Mouse (Mus musculus) forebrain, embryonic 15.5 days (tissue): Measurements from ENCODE around the gene Stard3. TPM values are rescaled to one million over a fixed set of nuclear protein-coding genes. Genes with fewer than 3 reads are reported as not detected.

ENCODE experiments used
- ATAC-seq: fragments of 200-750 bp; cut with Nextera tagmentation; replicated peaks from 2 replicates; pipeline ENCODE4 v1.8.0; 2017; ENCODE audit warnings: mild to moderate bottlenecking, moderate TSS enrichment, moderate library complexity
- H3K27ac ChIP-seq: fragments of 300-500 bp; sonication (generic); replicated peaks from 2 replicates; pipeline ENCODE4 v1.5.1; 2015; ENCODE audit warnings: mild to moderate bottlenecking, inconsistent platforms
- H3K27me3 ChIP-seq: fragments of 300-500 bp; sonication (generic); 2 replicates; pipeline ENCODE4 v1.6.1; 2015; ENCODE audit warnings: inconsistent platforms
- H3K36me3 ChIP-seq: fragments of 300-500 bp; sonication (generic); 2 replicates; pipeline ENCODE4 v1.6.1; 2015; ENCODE audit warnings: mild to moderate bottlenecking, inconsistent platforms
- H3K4me1 ChIP-seq: fragments of 300-500 bp; sonication (generic); 2 replicates; pipeline ENCODE4 v1.6.1; 2015; ENCODE audit warnings: inconsistent platforms
- H3K4me2 ChIP-seq: fragments of 300-500 bp; sonication (generic); replicated peaks from 2 replicates; pipeline ENCODE4 v1.6.1; 2015; ENCODE audit warnings: mild to moderate bottlenecking, inconsistent platforms
- H3K4me3 ChIP-seq: fragments of 300-500 bp; sonication (generic); 2 replicates; pipeline ENCODE4 v1.5.1; 2015; ENCODE audit warnings: mild to moderate bottlenecking, inconsistent platforms
- H3K9ac ChIP-seq: fragments of 300-500 bp; sonication (generic); replicated peaks from 2 replicates; pipeline ENCODE4 v1.6.1; 2015; ENCODE audit warnings: mild to moderate bottlenecking, inconsistent platforms
- H3K9me3 ChIP-seq: fragments of 300-500 bp; sonication (generic); 2 replicates; pipeline ENCODE4 v1.6.1; 2016; ENCODE audit warnings: inconsistent platforms
- WGBS: fragments of 180-500 bp; shearing (Covaris S2); methylation state at CpG from one replicate; pipeline ENCODE4 v1.1.7; 2015; ENCODE audit warnings: mixed read lengths; 5-methylcytosine and 5-hydroxymethylcytosine counted together
- polyA plus RNA-seq: library from polyadenylated mRNA; unstranded; fragments of >200 nt; fragmentation: Nextera tagmentation; extraction: Ambion mirVana; gene quantifications from 2 replicates; pipeline ENCODE4 v1.2.1, GENCODE M21; 2015

The Stard3 gene
- polyA plus RNA-seq, 1 experiment from 2014 or later: 53.2 TPM

GRCm38 (mm10) chr11:98395041-98395440 is 36.9 kb downstream of the Stard3 start:
- Histone ChIP-seq H3K4me2 (no peak overlapping the region), H3K27ac (no peak overlapping the region), H3K4me3 (no peak overlapping the region), H3K27me3 (no peaks in the 10 kb centered on the region), H3K36me3 (no peaks in the 10 kb centered on the region), H3K9ac (no peak overlapping the region), H3K9me3 (no peaks in the 10 kb centered on the region), H3K4me1 (peaks cover 20% of the 10 kb centered on the region)
- ATAC-seq: no peak
- WGBS: 41% methylated on average over 4 of the region's 4 CpGs

- H3K27ac ChIP-seq: no peak overlapping the region
- no peaks in the 10 kb centered on the region; the same call in 1 of the 2 replicates for H3K27me3 ChIP-seq
- no peaks in the 10 kb centered on the region for H3K36me3 ChIP-seq
- ATAC-seq: no peak
- WGBS: 94% methylated on average over 7 of the region's 7 CpGs
- H3K4me2 ChIP-seq: no peak overlapping the region
- no peak overlapping the region for H3K9ac ChIP-seq
- no peaks in the 10 kb centered on the region for H3K9me3 ChIP-seq
- no peak overlapping the region for H3K4me3 ChIP-seq
- peaks cover 25% of the 10 kb centered on the region for H3K4me1 ChIP-seq
These were observed 39.8 kb downstream of the Stard3 start for GRCm38 (mm10) chr11:98397946-98398345.

- H3K27ac ChIP-seq: peak within 1 kb of the TSS; percentile 95
- H3K4me3 ChIP-seq: peak within 1 kb of the TSS; percentile 72
- peak within 1 kb of the TSS; percentile 72 for H3K4me2 ChIP-seq
- under 1% methylated on average over 40 of the region's 40 CpGs for WGBS
- peaks cover 12% of the 10 kb centered on the region for H3K4me1 ChIP-seq
- H3K9me3 ChIP-seq: no peaks in the 10 kb centered on the region
- ATAC-seq: peak; percentile 93
- peaks cover 4% of the 10 kb centered on the region; the same call in 1 of the 2 replicates for H3K27me3 ChIP-seq
- H3K9ac ChIP-seq: peak within 1 kb of the TSS; percentile 72
- no peaks in the 10 kb centered on the region for H3K36me3 ChIP-seq
These were observed 42.1 kb downstream of the Stard3 start, which contains the start of gene Pgap3 for GRCm38 (mm10) chr11:98400161-98400726. TSS of gene Pgap3 (minus strand) at chr11:98400490.

DNA sequence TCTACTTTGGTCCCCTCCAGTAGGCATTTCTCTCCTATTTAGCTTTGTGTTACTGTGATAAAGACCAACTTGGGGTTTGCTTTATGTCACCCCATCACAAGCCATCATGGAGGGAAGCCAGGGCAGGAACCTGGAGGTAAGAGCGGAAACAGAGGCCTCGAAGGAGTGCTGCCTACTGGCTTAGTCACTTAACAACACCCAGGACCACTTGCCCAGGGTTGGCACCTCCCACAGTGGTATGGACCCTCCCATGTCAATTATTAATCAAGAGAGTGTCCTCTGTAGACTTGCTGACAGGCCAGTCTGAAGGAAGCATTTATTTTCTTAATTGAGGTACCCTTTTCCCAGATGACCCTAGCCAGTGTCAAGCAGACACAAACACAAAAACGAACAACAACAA is 42.6 kb downstream of the Stard3 start:
- peak overlapping the region; percentile 72 for H3K4me3 ChIP-seq
- peak overlapping the region; percentile 95 for H3K27ac ChIP-seq
- 64% methylated on average over 3 of the region's 3 CpGs for WGBS
- H3K4me1 ChIP-seq: peaks cover 12% of the 10 kb centered on the region
- H3K36me3 ChIP-seq: no peaks in the 10 kb centered on the region
- H3K9me3 ChIP-seq: no peaks in the 10 kb centered on the region
- peaks cover 4% of the 10 kb centered on the region; the same call in 1 of the 2 replicates for H3K27me3 ChIP-seq
- H3K4me2 ChIP-seq: peak overlapping the region; percentile 72
- peak; percentile 6; the same call in 1 of the 2 replicates for ATAC-seq
- peak overlapping the region; percentile 72 for H3K9ac ChIP-seq

- no peak for ATAC-seq
- Histone ChIP-seq H3K27me3 (peaks cover 14% of the 10 kb centered on the region; the same call in 1 of the 2 replicates), H3K4me2 (no peak overlapping the region), H3K27ac (no peak overlapping the region), H3K9ac (no peak overlapping the region), H3K9me3 (no peaks in the 10 kb centered on the region), H3K36me3 (no peaks in the 10 kb centered on the region), H3K4me3 (no peak overlapping the region), H3K4me1 (peaks cover 10% of the 10 kb centered on the region; the same call in 1 of the 2 replicates)
- WGBS: 77% methylated on average over 6 of the region's 6 CpGs
These were observed 48.5 kb downstream of the Stard3 start for GRCm38 (mm10) chr11:98406621-98407020.

- peak overlapping the region; percentile 17; the same call in 1 of the 2 replicates for H3K4me2 ChIP-seq
- ATAC-seq: no peak
- peaks cover 13% of the 10 kb centered on the region; the same call in 1 of the 2 replicates for H3K27me3 ChIP-seq
- H3K27ac ChIP-seq: no peak overlapping the region
- WGBS: 57% methylated on average over 8 of the region's 8 CpGs
- no peaks in the 10 kb centered on the region for H3K9me3 ChIP-seq
- no peak overlapping the region for H3K4me3 ChIP-seq
- peaks cover 23% of the 10 kb centered on the region for H3K4me1 ChIP-seq
- 0 out of 2 replicates have a peak overlapping the region, but pooled peaks have one; percentile 13 for H3K9ac ChIP-seq
- H3K36me3 ChIP-seq: no peaks in the 10 kb centered on the region
These were observed 50.7 kb downstream of the Stard3 start for GRCm38 (mm10) chr11:98408872-98409271.

DNA sequence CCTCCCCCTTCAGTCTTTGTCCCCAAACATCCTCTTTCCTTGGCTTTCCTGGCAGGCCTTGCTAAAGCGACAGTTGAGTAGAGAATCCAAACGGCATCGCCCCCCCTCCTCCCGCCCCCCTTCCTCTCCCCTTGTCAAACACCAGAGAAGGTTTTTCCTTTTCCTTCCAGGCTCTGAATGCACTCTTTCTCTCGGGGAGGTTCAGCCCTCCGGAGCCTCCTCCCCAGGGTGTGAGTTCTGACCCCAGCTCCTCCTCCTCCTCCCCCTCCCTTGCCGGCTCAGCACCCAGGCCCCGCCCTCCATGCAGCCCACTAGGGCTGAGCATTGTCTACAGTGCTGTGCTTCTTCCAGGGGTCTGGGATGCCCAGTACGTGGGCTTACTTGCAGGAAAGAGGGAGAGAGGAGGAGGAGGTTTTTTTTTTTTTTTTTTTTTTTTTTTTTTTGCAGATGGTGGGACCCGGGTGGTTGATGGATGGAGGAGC is 51.2 kb downstream of the Stard3 start:
- H3K9ac ChIP-seq: 0 out of 2 replicates have a peak overlapping the region, but pooled peaks have one; percentile 13
- peaks cover 23% of the 10 kb centered on the region for H3K4me1 ChIP-seq
- 4% methylated on average over 10 of the region's 10 CpGs for WGBS
- ATAC-seq: no peak
- no peak overlapping the region for H3K27ac ChIP-seq
- no peak overlapping the region for H3K4me3 ChIP-seq
- peaks cover 13% of the 10 kb centered on the region; the same call in 1 of the 2 replicates for H3K27me3 ChIP-seq
- H3K9me3 ChIP-seq: no peaks in the 10 kb centered on the region
- no peaks in the 10 kb centered on the region for H3K36me3 ChIP-seq
- peak overlapping the region; percentile 17 for H3K4me2 ChIP-seq

- peak; percentile 74 for ATAC-seq
- Histone ChIP-seq H3K27me3 (peaks cover 13% of the 10 kb centered on the region; the same call in 1 of the 2 replicates), H3K4me1 (peaks cover 26% of the 10 kb centered on the region), H3K9ac (peak within 1 kb of the TSS; percentile 71), H3K27ac (peak within 1 kb of the TSS; percentile 71), H3K4me2 (peak within 1 kb of the TSS; percentile 100), H3K9me3 (no peaks in the 10 kb centered on the region), H3K4me3 (peak within 1 kb of the TSS; percentile 66), H3K36me3 (no peaks in the 10 kb centered on the region)
- WGBS: under 1% methylated on average over 46 of the region's 49 CpGs
These were observed 54.2 kb downstream of the Stard3 start, which contains the start of gene Erbb2 for GRCm38 (mm10) chr11:98412273-98412796. TSS of gene Erbb2 (plus strand) at chr11:98412470.

- peak; percentile 46 for ATAC-seq
- Histone ChIP-seq H3K36me3 (no peaks in the 10 kb centered on the region), H3K27me3 (peaks cover 13% of the 10 kb centered on the region; the same call in 1 of the 2 replicates), H3K4me2 (peak overlapping the region; percentile 100), H3K9ac (peak overlapping the region; percentile 71), H3K27ac (peak overlapping the region; percentile 71), H3K9me3 (no peaks in the 10 kb centered on the region), H3K4me3 (peak overlapping the region; percentile 66), H3K4me1 (peaks cover 26% of the 10 kb centered on the region)
- under 1% methylated on average over 40 of the region's 40 CpGs for WGBS
These were observed 54.7 kb downstream of the Stard3 start for GRCm38 (mm10) chr11:98412797-98413301.

GRCm38 (mm10) chr11:98413731-98414130 is 55.6 kb downstream of the Stard3 start:
- no peak overlapping the region for H3K27ac ChIP-seq
- H3K9ac ChIP-seq: no peak overlapping the region
- WGBS: 33% methylated on average over 7 of the region's 7 CpGs
- peak overlapping the region; percentile 100 for H3K4me2 ChIP-seq
- no peak for ATAC-seq
- H3K4me1 ChIP-seq: peaks cover 26% of the 10 kb centered on the region
- H3K4me3 ChIP-seq: peak overlapping the region; percentile 66
- peaks cover 13% of the 10 kb centered on the region; the same call in 1 of the 2 replicates for H3K27me3 ChIP-seq
- no peaks in the 10 kb centered on the region for H3K36me3 ChIP-seq
- no peaks in the 10 kb centered on the region for H3K9me3 ChIP-seq

GRCm38 (mm10) chr11:98414162-98414561 is 56.0 kb downstream of the Stard3 start:
- H3K36me3 ChIP-seq: no peaks in the 10 kb centered on the region
- no peak overlapping the region for H3K27ac ChIP-seq
- H3K4me2 ChIP-seq: no peak overlapping the region
- H3K4me3 ChIP-seq: no peak overlapping the region
- no peaks in the 10 kb centered on the region for H3K9me3 ChIP-seq
- peaks cover 13% of the 10 kb centered on the region; the same call in 1 of the 2 replicates for H3K27me3 ChIP-seq
- WGBS: 27% methylated on average over 2 of the region's 2 CpGs
- peaks cover 22% of the 10 kb centered on the region for H3K4me1 ChIP-seq
- no peak overlapping the region for H3K9ac ChIP-seq
- ATAC-seq: no peak

GRCm38 (mm10) chr11:98417074-98417473 is 58.9 kb downstream of the Stard3 start:
- no peak for ATAC-seq
- H3K9ac ChIP-seq: no peak overlapping the region
- no peaks in the 10 kb centered on the region for H3K9me3 ChIP-seq
- H3K4me1 ChIP-seq: peaks cover 14% of the 10 kb centered on the region
- H3K27ac ChIP-seq: no peak overlapping the region
- H3K4me2 ChIP-seq: no peak overlapping the region
- no peaks in the 10 kb centered on the region for H3K36me3 ChIP-seq
- no peak overlapping the region for H3K4me3 ChIP-seq
- 96% methylated on average over 1 of the region's 1 CpGs for WGBS
- H3K27me3 ChIP-seq: 0 out of 2 replicates have a peak, but pooled peaks cover 3% of the 10 kb centered on the region
